Mouse (Mus musculus) liver, embryonic 14.5 days (tissue): Measurements from ENCODE around the gene Tomm6.

ENCODE experiments used
- CTCF ChIP-seq: IDR thresholded peaks from 2 replicates; pipeline ENCODE4 v1.5.1; 2016; ENCODE audit warnings: antibody characterized with exemption, low read depth, control low read depth
- EP300 ChIP-seq: IDR thresholded peaks from 2 replicates; pipeline ENCODE4 v1.6.1; 2016; ENCODE audit warnings: antibody characterized with exemption, low read depth

DNA sequence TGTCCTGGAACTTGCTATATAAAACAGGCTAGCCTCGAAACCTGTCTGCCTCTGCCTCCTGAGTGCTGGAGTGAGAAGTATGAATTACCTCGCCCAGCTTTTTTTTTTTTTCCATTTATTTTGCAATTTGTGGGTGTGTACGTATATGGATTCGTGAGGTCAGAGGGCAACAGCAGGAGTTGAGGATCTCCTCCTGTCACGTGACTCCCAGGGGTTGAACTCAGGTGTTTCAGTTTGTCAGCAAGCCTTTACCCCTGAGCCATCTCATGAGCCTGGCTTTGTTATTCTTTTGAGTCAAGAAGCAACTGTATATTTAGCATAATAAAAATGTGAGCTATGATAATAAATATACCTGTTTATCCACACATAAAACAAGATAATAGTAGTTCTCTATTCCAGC is 32.5 kb downstream of the Tomm6 start:
- TF ChIP-seq CTCF (no peak), EP300 (no peak)
